Mouse (Mus musculus): ENCODE results near the gene Kcne3.

DNA sequence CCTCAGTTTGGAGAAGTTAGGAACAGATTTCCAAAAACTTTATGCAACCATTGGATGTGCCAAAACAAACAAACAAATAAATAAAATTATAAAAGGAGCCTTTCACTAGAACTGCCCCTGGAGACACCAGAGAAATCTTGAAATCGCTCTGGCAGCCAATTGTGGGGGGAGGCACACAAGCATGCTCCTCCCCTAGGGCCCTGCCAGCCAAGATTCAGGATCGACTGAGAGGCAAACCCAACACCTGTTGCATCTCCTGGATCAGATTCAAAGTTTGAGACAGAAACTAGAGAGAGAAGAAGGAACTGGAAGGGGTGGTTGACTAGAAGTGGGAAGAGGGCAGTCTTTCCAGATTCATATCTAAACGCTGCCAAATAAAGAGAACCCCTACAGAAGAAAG, 27.3 kb downstream of the Kcne3 start:
- TF ChIP-seq CTCF (conservative IDR thresholded peaks at IDR 0.05; ENCODE audit: low read length), result no peak
- TF ChIP-seq NANOG (IDR thresholded peaks at IDR 0.05; ENCODE audit: borderline replicate concordance, low read length), result no peak
- TF ChIP-seq POU5F1 (IDR thresholded peaks at IDR 0.05; ENCODE audit: borderline replicate concordance, low read length), result no peak

All from E14TG2a.4 (cell line).